Mouse (Mus musculus) embryonic facial prominence, embryonic 10.5 days (tissue): ENCODE measurements around the gene Rpl29. TPM values are rescaled to one million over a fixed set of nuclear protein-coding genes. Genes with fewer than 3 reads are reported as not detected.

Experiments
- polyA plus RNA-seq: library from polyadenylated mRNA; unstranded; fragments of >200 nt; fragmentation: Nextera tagmentation; extraction: Ambion mirVana; gene quantifications from 2 replicates; pipeline ENCODE4 v1.2.1, GENCODE M21; 2016

The Rpl29 gene
- polyA plus RNA-seq, 1 experiment from 2014 or later = 1,047 TPM

Other genes starting within 250 kb of the Rpl29 start
- 50.2 and 54.1 TPM in 2 replicates for gene Ppm1m, start 229.7 kb upstream of the Rpl29 start, polyA plus RNA-seq
- 69.5 and 74.7 TPM in 2 replicates for gene Twf2, start 226.3 kb upstream of the Rpl29 start, polyA plus RNA-seq
- gene Tlr9, start 206.9 kb upstream of the Rpl29 start, polyA plus RNA-seq = not detected in 2 replicates
- gene Alas1, start 180.8 kb upstream of the Rpl29 start, polyA plus RNA-seq = 72.1 and 80.7 TPM in 2 replicates
- gene Poc1a, start 148.4 kb upstream of the Rpl29 start, polyA plus RNA-seq = 39.9 and 46.4 TPM in 2 replicates
- 29.5 and 30.8 TPM in 2 replicates for gene Dusp7, start 60.8 kb upstream of the Rpl29 start, polyA plus RNA-seq
- gene Acy1, start 8.9 kb downstream of the Rpl29 start, polyA plus RNA-seq = 43.2 and 46.1 TPM in 2 replicates
- 6.0 and 6.4 TPM in 2 replicates for gene Abhd14b, start 18.0 kb downstream of the Rpl29 start, polyA plus RNA-seq
- 40.1 and 40.4 TPM in 2 replicates for gene Abhd14a, start 18.2 kb downstream of the Rpl29 start, polyA plus RNA-seq
- gene Pcbp4, start 23.8 kb downstream of the Rpl29 start, polyA plus RNA-seq = 320 and 346 TPM in 2 replicates
- gene Gpr62, start 36.5 kb downstream of the Rpl29 start, polyA plus RNA-seq = 0.16 and 0.55 TPM in 2 replicates
- 77.5 and 83.8 TPM in 2 replicates for gene Rrp9, start 46.5 kb downstream of the Rpl29 start, polyA plus RNA-seq
- 1.6 and 3.2 TPM in 2 replicates for gene Parp3, start 47.5 kb downstream of the Rpl29 start, polyA plus RNA-seq
- gene Iqcf1, start 70.5 kb downstream of the Rpl29 start, polyA plus RNA-seq = not detected in 2 replicates
- not detected in 2 replicates for gene Iqcf5, start 85.1 kb downstream of the Rpl29 start, polyA plus RNA-seq
- not detected in 2 replicates for gene Iqcf3, start 132.2 kb downstream of the Rpl29 start, polyA plus RNA-seq
- gene Iqcf4, start 141.5 kb downstream of the Rpl29 start, polyA plus RNA-seq = not detected in 2 replicates
- gene Iqcf6, start 197.1 kb downstream of the Rpl29 start, polyA plus RNA-seq = not detected in 2 replicates
- gene Grm2, start 226.6 kb downstream of the Rpl29 start, polyA plus RNA-seq = 5.8 and 8.3 TPM in 2 replicates